Mouse (Mus musculus) stomach, embryonic 14.5 days (tissue): Measurements from ENCODE around the gene Spata13. TPM values are rescaled to one million over a fixed set of nuclear protein-coding genes. Genes with fewer than 3 reads are reported as not detected.

Source experiments
- ATAC-seq: fragments of 200-750 bp; cut with Nextera tagmentation; 2 replicates; pipeline ENCODE4 v1.8.0; 2017; ENCODE audit warnings: low read depth, moderate TSS enrichment; ENCODE audit not compliant: insufficient number of reproducible peaks, insufficient read depth, low FRiP score
- H3K27ac ChIP-seq: fragments of 300-500 bp; sonication (generic); 2 replicates; pipeline ENCODE4 v1.5.1; 2014; ENCODE audit warnings: mild to moderate bottlenecking, low read length, moderate library complexity, mixed read lengths
- H3K27me3 ChIP-seq: fragments of 300-500 bp; sonication (generic); 2 replicates; pipeline ENCODE4 v1.6.1; 2014; ENCODE audit warnings: low read length, control low read depth, mixed read lengths; ENCODE audit not compliant: control insufficient read depth, insufficient read depth
- H3K36me3 ChIP-seq: fragments of 300-500 bp; sonication (generic); 2 replicates; pipeline ENCODE4 v1.6.1; 2014; ENCODE audit warnings: mild to moderate bottlenecking, control low read depth, low read length, moderate library complexity, mixed read lengths; ENCODE audit not compliant: control insufficient read depth, insufficient read depth
- H3K4me1 ChIP-seq: fragments of 300-500 bp; sonication (generic); 2 replicates; pipeline ENCODE4 v1.6.1; 2014; ENCODE audit warnings: low read length, control low read depth, mixed read lengths; ENCODE audit not compliant: control insufficient read depth, insufficient read depth
- H3K4me2 ChIP-seq: fragments of 300-500 bp; sonication (generic); replicated peaks from 2 replicates; pipeline ENCODE4 v1.6.1; 2014; ENCODE audit warnings: low read depth, low read length, control low read depth
- H3K4me3 ChIP-seq: fragments of 300-500 bp; sonication (generic); 2 replicates; pipeline ENCODE4 v1.5.1; 2014; ENCODE audit warnings: low read depth, low read length, control low read depth
- H3K9ac ChIP-seq: fragments of 300-500 bp; sonication (generic); replicated peaks from 2 replicates; pipeline ENCODE4 v1.6.1; 2014; ENCODE audit warnings: low read depth, mild to moderate bottlenecking, control low read depth, low read length, moderate library complexity, mixed read lengths
- H3K9me3 ChIP-seq: fragments of 300-500 bp; sonication (generic); 2 replicates; pipeline ENCODE4 v1.6.1; 2016; ENCODE audit warnings: low read depth, low read length, control low read depth; ENCODE audit not compliant: control insufficient read depth
- WGBS: fragments of 180-500 bp; shearing (Covaris S2); extraction: QIAGEN DNeasy Blood & Tissue Kit; methylation state at CpG from one replicate; pipeline ENCODE4 v1.1.7; 2014; 5-methylcytosine and 5-hydroxymethylcytosine counted together
- polyA plus RNA-seq: library from polyadenylated mRNA; unstranded; fragments of >200 nt; fragmentation: Nextera tagmentation; extraction: Ambion mirVana; gene quantifications from 2 replicates; pipeline ENCODE4 v1.2.1, GENCODE M21; 2014

The Spata13 gene
- polyA plus RNA-seq, 1 experiment from 2014 or later = 17.9 TPM

DNA sequence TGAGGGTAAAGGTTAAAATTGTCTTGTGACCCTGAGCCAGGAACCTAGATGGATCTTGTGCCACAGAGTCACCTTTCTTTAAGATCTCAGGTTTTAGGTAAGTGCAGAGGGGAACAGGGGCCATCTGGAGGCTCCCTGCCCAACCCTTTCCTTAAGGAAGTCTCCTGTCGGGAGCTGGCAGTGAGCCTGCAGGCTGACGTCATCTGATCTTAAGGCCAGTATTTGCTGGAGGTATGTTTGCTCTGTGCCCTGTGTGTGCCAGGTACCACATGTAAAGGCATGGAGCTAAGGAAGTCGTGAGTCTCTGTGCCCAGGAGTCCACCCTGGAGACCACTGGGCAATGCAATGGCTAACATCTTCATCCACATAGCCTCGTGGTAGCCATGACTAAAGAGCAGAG is 27.6 kb upstream of the Spata13 start:
- ATAC-seq = no peak
- no peak overlapping the region for H3K27ac ChIP-seq
- H3K9me3 ChIP-seq = no peaks in the 10 kb centered on the region
- 0 out of 2 replicates have a peak, but pooled peaks cover 4% of the 10 kb centered on the region for H3K4me1 ChIP-seq
- 61% methylated on average over 4 of the region's 4 CpGs for WGBS
- no peak overlapping the region for H3K4me2 ChIP-seq
- H3K9ac ChIP-seq = no peak overlapping the region
- H3K27me3 ChIP-seq = no peaks in the 10 kb centered on the region
- no peak overlapping the region for H3K4me3 ChIP-seq
- no peaks in the 10 kb centered on the region for H3K36me3 ChIP-seq

- Histone ChIP-seq H3K9me3 (no peaks in the 10 kb centered on the region), H3K27ac (no peak overlapping the region), H3K9ac (no peak overlapping the region), H3K4me3 (no peak overlapping the region), H3K4me2 (no peak overlapping the region), H3K4me1 (0 out of 2 replicates have a peak, but pooled peaks cover 4% of the 10 kb centered on the region), H3K27me3 (no peaks in the 10 kb centered on the region), H3K36me3 (no peaks in the 10 kb centered on the region)
- 78% methylated on average over 4 of the region's 4 CpGs for WGBS
- ATAC-seq = no peak
These were observed 26.1 kb upstream of the Spata13 start for GRCm38 (mm10) chr14:60607743-60608142.

DNA sequence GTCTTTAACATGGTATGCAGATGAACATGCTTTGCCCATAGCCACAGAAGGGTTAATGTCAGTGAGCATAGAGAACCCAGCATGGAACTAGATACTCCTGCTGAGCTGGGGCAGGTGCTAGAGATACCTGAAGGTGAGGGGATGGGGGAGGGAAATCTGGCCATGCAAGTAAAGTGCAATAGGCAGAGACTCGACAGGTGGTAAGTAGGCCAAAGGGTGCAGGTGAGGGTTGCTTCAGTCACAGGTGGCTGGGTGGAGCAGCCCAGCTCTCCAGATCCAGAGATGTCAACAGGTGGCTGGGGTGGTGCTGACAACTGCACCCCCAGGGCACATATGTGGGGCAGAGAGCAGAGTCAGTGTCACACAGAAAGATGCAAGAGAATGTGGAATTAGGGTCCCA is 24.6 kb upstream of the Spata13 start:
- no peaks in the 10 kb centered on the region for H3K9me3 ChIP-seq
- no peaks in the 10 kb centered on the region for H3K27me3 ChIP-seq
- ATAC-seq = no peak
- H3K4me3 ChIP-seq = no peak overlapping the region
- H3K27ac ChIP-seq = no peak overlapping the region
- H3K9ac ChIP-seq = no peak overlapping the region
- H3K36me3 ChIP-seq = no peaks in the 10 kb centered on the region
- 78% methylated on average over 1 of the region's 1 CpGs for WGBS
- H3K4me1 ChIP-seq = 0 out of 2 replicates have a peak, but pooled peaks cover 4% of the 10 kb centered on the region
- H3K4me2 ChIP-seq = no peak overlapping the region

- Histone ChIP-seq H3K27ac (no peak overlapping the region), H3K36me3 (no peaks in the 10 kb centered on the region), H3K9ac (no peak overlapping the region), H3K4me1 (0 out of 2 replicates have a peak, but pooled peaks cover 2% of the 10 kb centered on the region), H3K4me3 (no peak overlapping the region), H3K9me3 (no peaks in the 10 kb centered on the region), H3K4me2 (no peak overlapping the region), H3K27me3 (no peaks in the 10 kb centered on the region)
- ATAC-seq = no peak
- 30% methylated on average over 7 of the region's 7 CpGs for WGBS
These were observed 21.1 kb upstream of the Spata13 start for GRCm38 (mm10) chr14:60612671-60613070.

GRCm38 (mm10) chr14:60621076-60621475 is 12.7 kb upstream of the Spata13 start:
- ATAC-seq = no peak
- Histone ChIP-seq H3K27me3 (no peaks in the 10 kb centered on the region), H3K27ac (no peak overlapping the region), H3K36me3 (no peaks in the 10 kb centered on the region), H3K4me1 (0 out of 2 replicates have a peak, but pooled peaks cover 3% of the 10 kb centered on the region), H3K9me3 (no peaks in the 10 kb centered on the region), H3K4me2 (no peak overlapping the region), H3K9ac (no peak overlapping the region), H3K4me3 (no peak overlapping the region)
- WGBS = 23% methylated on average over 9 of the region's 9 CpGs

GRCm38 (mm10) chr14:60625486-60625885 is 8.3 kb upstream of the Spata13 start:
- Histone ChIP-seq H3K4me2 (no peak overlapping the region), H3K27ac (no peak overlapping the region), H3K36me3 (no peaks in the 10 kb centered on the region), H3K4me3 (no peak overlapping the region), H3K4me1 (no peaks in the 10 kb centered on the region), H3K9me3 (no peaks in the 10 kb centered on the region), H3K9ac (no peak overlapping the region), H3K27me3 (no peaks in the 10 kb centered on the region)
- no peak for ATAC-seq
- WGBS = 67% methylated on average over 6 of the region's 6 CpGs

GRCm38 (mm10) chr14:60629887-60630460 is 3.8 kb upstream of the Spata13 start:
- no peak overlapping the region for H3K9ac ChIP-seq
- H3K4me3 ChIP-seq = no peak overlapping the region
- no peak for ATAC-seq
- no peaks in the 10 kb centered on the region; the same call in 1 of the 2 replicates for H3K4me1 ChIP-seq
- H3K9me3 ChIP-seq = no peaks in the 10 kb centered on the region
- H3K36me3 ChIP-seq = no peaks in the 10 kb centered on the region
- no peak overlapping the region for H3K4me2 ChIP-seq
- H3K27me3 ChIP-seq = no peaks in the 10 kb centered on the region
- no peak overlapping the region for H3K27ac ChIP-seq
- 76% methylated on average over 9 of the region's 9 CpGs for WGBS

- Histone ChIP-seq H3K4me3 (no peak overlapping the region), H3K27me3 (no peaks in the 10 kb centered on the region), H3K4me2 (no peak overlapping the region), H3K36me3 (no peaks in the 10 kb centered on the region), H3K9ac (no peak overlapping the region), H3K27ac (no peak overlapping the region), H3K9me3 (no peaks in the 10 kb centered on the region), H3K4me1 (peaks cover 2% of the 10 kb centered on the region; the same call in 1 of the 2 replicates)
- no peak for ATAC-seq
- 72% methylated on average over 4 of the region's 4 CpGs for WGBS
These were observed 2.8 kb upstream of the Spata13 start for GRCm38 (mm10) chr14:60630981-60631380.
